Mouse (Mus musculus): ENCODE results near the gene 4933406M09Rik. TPM values are rescaled to one million over a fixed set of nuclear protein-coding genes. Genes with fewer than 3 reads are reported as not detected.

Gene 4933406M09Rik
- polyA plus RNA-seq, 1 experiment from 2014 or later, result not detected

GRCm38 (mm10) chr1:134344005-134344950, 41.5 kb upstream of the 4933406M09Rik start:
- H3K27ac ChIP-seq (ENCODE audit: low read depth, low read length), result no peak overlapping the region
- peak; percentile 94 for ATAC-seq (ENCODE audit: insufficient read depth, low FRiP score, low TSS enrichment)
- peak overlapping the region; percentile 39 for H3K4me3 ChIP-seq (ENCODE audit: low read depth, low read length)
- peak; percentile 95 for DNase-seq (ENCODE audit: low spot score)
- H3K9me3 ChIP-seq (ENCODE audit: control insufficient read depth, low read length), result no peaks in the 10 kb centered on the region
- peaks cover 5% of the 10 kb centered on the region; the same call in 1 of the 2 replicates for H3K36me3 ChIP-seq (ENCODE audit: control insufficient read depth, insufficient read depth, low read length)
- peaks cover 3% of the 10 kb centered on the region; the same call in 1 of the 2 replicates for H3K4me1 ChIP-seq (ENCODE audit: control insufficient read depth, insufficient read depth, low read length)
- H3K27me3 ChIP-seq (ENCODE audit: control insufficient read depth, insufficient read depth, low read length), result no peaks in the 10 kb centered on the region
- under 1% methylated on average over 51 of the region's 54 CpGs for WGBS
- H3K9ac ChIP-seq (ENCODE audit: low read length), result peak overlapping the region; percentile 50
- H3K4me2 ChIP-seq (ENCODE audit: low read depth), result peak overlapping the region; percentile 81

GRCm38 (mm10) chr1:134345075-134345474, 40.7 kb upstream of the 4933406M09Rik start:
- Histone ChIP-seq H3K4me1 (ENCODE audit: control insufficient read depth, insufficient read depth, low read length) (peaks cover 3% of the 10 kb centered on the region; the same call in 1 of the 2 replicates), H3K9me3 (ENCODE audit: control insufficient read depth, low read length) (no peaks in the 10 kb centered on the region), H3K9ac (ENCODE audit: low read length) (no peak overlapping the region), H3K36me3 (ENCODE audit: control insufficient read depth, insufficient read depth, low read length) (peaks cover 5% of the 10 kb centered on the region; the same call in 1 of the 2 replicates), H3K27ac (ENCODE audit: low read depth, low read length) (no peak overlapping the region), H3K4me2 (ENCODE audit: low read depth) (peak overlapping the region; percentile 81), H3K27me3 (ENCODE audit: control insufficient read depth, insufficient read depth, low read length) (no peaks in the 10 kb centered on the region), H3K4me3 (ENCODE audit: low read depth, low read length) (no peak overlapping the region)
- ATAC-seq (ENCODE audit: insufficient read depth, low FRiP score, low TSS enrichment) (no peak; the same call in 1 of the 2 replicates), DNase-seq (ENCODE audit: low spot score) (no peak)
- WGBS, result 72% methylated on average over 4 of the region's 4 CpGs

GRCm38 (mm10) chr1:134347791-134348190, 37.9 kb upstream of the 4933406M09Rik start:
- 88% methylated on average over 9 of the region's 9 CpGs for WGBS
- no peak overlapping the region for H3K4me2 ChIP-seq (ENCODE audit: low read depth)
- H3K27ac ChIP-seq (ENCODE audit: low read depth, low read length), result no peak overlapping the region
- peaks cover 3% of the 10 kb centered on the region; the same call in 1 of the 2 replicates for H3K4me1 ChIP-seq (ENCODE audit: control insufficient read depth, insufficient read depth, low read length)
- no peaks in the 10 kb centered on the region for H3K9me3 ChIP-seq (ENCODE audit: control insufficient read depth, low read length)
- DNase-seq (ENCODE audit: low spot score), result no peak
- no peak overlapping the region for H3K9ac ChIP-seq (ENCODE audit: low read length)
- ATAC-seq (ENCODE audit: insufficient read depth, low FRiP score, low TSS enrichment), result no peak
- H3K27me3 ChIP-seq (ENCODE audit: control insufficient read depth, insufficient read depth, low read length), result no peaks in the 10 kb centered on the region
- H3K4me3 ChIP-seq (ENCODE audit: low read depth, low read length), result no peak overlapping the region
- peaks cover 13% of the 10 kb centered on the region for H3K36me3 ChIP-seq (ENCODE audit: control insufficient read depth, insufficient read depth, low read length)

DNA sequence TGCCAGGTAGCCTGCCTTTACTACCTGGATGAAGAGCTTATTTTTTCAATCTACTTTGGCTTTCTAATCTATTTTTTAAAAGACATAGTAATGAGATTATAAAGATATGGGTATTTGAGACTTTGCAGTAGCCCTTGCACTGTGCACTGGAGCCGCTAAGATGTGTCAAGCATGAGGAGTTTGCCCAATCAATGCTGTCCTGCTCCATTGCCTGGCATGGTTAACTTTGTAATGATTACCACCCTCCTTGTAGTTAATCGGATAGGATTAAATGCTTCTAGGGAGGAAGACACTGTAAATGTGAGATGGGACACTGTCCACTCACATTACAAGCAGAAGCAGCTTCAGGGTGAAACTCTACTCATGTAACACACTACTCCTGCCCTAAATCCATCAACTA, 32.4 kb upstream of the 4933406M09Rik start:
- no peaks in the 10 kb centered on the region for H3K27me3 ChIP-seq (ENCODE audit: control insufficient read depth, insufficient read depth, low read length)
- no peaks in the 10 kb centered on the region for H3K4me1 ChIP-seq (ENCODE audit: control insufficient read depth, insufficient read depth, low read length)
- no peak overlapping the region for H3K27ac ChIP-seq (ENCODE audit: low read depth, low read length)
- DNase-seq (ENCODE audit: low spot score), result no peak
- H3K4me2 ChIP-seq (ENCODE audit: low read depth), result no peak overlapping the region
- WGBS, result 95% methylated on average over 2 of the region's 2 CpGs
- H3K4me3 ChIP-seq (ENCODE audit: low read depth, low read length), result no peak overlapping the region
- no peak overlapping the region for H3K9ac ChIP-seq (ENCODE audit: low read length)
- ATAC-seq (ENCODE audit: insufficient read depth, low FRiP score, low TSS enrichment), result no peak
- H3K9me3 ChIP-seq (ENCODE audit: control insufficient read depth, low read length), result no peaks in the 10 kb centered on the region
- H3K36me3 ChIP-seq (ENCODE audit: control insufficient read depth, insufficient read depth, low read length), result peaks cover 16% of the 10 kb centered on the region

DNA sequence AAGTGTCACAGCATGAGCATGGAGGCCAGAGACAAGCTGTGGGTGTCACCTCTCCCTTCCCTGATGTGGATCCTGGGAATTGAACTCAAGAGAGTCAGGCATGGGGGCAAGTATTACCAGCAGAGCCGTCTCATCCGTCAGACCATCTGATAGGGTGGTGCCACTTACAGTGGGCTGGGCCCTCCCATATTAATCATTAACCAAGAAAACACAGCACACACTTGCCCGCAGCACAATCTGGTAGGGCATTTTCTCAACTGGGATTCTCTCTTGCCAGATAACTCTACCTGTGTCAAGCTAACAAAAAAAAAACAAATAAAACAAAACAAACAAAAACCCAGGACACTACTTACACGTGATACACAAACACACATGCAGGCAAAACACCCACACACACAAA, 28.3 kb upstream of the 4933406M09Rik start:
- 72% methylated on average over 4 of the region's 4 CpGs for WGBS

GRCm38 (mm10) chr1:134360656-134361055, 25.1 kb upstream of the 4933406M09Rik start:
- H3K36me3 ChIP-seq (ENCODE audit: control insufficient read depth, insufficient read depth, low read length), result peaks cover 7% of the 10 kb centered on the region
- peak overlapping the region; percentile 80 for H3K4me2 ChIP-seq (ENCODE audit: low read depth)
- peaks cover 4% of the 10 kb centered on the region for H3K4me1 ChIP-seq (ENCODE audit: control insufficient read depth, insufficient read depth, low read length)
- H3K9ac ChIP-seq (ENCODE audit: low read length), result peak overlapping the region; percentile 95
- H3K27ac ChIP-seq (ENCODE audit: low read depth, low read length), result no peak overlapping the region
- ATAC-seq (ENCODE audit: insufficient read depth, low FRiP score, low TSS enrichment) (no peak), DNase-seq (ENCODE audit: low spot score) (no peak)
- no peaks in the 10 kb centered on the region for H3K27me3 ChIP-seq (ENCODE audit: control insufficient read depth, insufficient read depth, low read length)
- no peaks in the 10 kb centered on the region for H3K9me3 ChIP-seq (ENCODE audit: control insufficient read depth, low read length)
- 86% methylated on average over 7 of the region's 7 CpGs for WGBS
- peak overlapping the region; percentile 84 for H3K4me3 ChIP-seq (ENCODE audit: low read depth, low read length)

More for the DNA sequence above, 28.3 kb upstream of the 4933406M09Rik start:
- Histone ChIP-seq H3K27me3 (ENCODE audit: control insufficient read depth, insufficient read depth, low read length) (no peaks in the 10 kb centered on the region), H3K4me1 (ENCODE audit: control insufficient read depth, insufficient read depth, low read length) (peaks cover 4% of the 10 kb centered on the region), H3K9me3 (ENCODE audit: control insufficient read depth, low read length) (no peaks in the 10 kb centered on the region), H3K36me3 (ENCODE audit: control insufficient read depth, insufficient read depth, low read length) (peaks cover 13% of the 10 kb centered on the region), H3K27ac (ENCODE audit: low read depth, low read length) (no peak overlapping the region), H3K4me3 (ENCODE audit: low read depth, low read length) (no peak overlapping the region), H3K4me2 (ENCODE audit: low read depth) (no peak overlapping the region), H3K9ac (ENCODE audit: low read length) (no peak overlapping the region)
- DNase-seq (ENCODE audit: low spot score), result no peak
- no peak for ATAC-seq (ENCODE audit: insufficient read depth, low FRiP score, low TSS enrichment)

DNA sequence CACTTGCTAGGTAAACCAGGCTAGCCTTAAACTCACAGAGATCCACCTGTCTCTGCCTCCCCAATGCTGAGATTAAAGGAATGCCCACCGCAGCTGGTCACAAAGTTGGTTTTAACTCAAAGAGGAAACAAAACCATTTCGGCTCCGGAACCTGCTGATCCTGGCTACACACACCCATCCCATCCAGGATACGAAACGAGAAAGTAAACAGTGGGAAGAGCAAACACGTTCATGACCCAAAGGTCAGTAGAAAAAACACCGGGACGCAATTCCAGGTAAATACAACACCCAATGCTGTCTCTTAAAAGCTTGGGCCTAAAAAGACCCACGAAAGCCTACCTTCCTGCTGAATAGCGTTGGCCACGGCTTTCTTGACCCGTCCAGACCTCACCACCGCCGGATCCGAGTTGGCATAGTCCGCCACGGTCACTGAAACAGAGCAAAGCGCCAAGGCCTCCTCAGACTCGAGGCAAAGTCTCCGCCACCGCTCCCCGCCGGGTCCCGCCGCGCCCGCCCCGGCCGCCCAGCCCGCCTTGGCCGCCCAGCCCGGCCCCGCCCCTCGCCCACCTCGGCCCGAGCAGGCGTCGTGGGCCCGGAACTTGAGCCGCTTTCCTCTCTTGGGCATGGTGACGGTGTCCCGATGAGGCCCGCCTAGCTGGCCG, 24.4 kb upstream of the 4933406M09Rik start:
- Histone ChIP-seq H3K36me3 (ENCODE audit: control insufficient read depth, insufficient read depth, low read length) (peaks cover 7% of the 10 kb centered on the region), H3K4me3 (ENCODE audit: low read depth, low read length) (peak overlapping the region; percentile 84), H3K9ac (ENCODE audit: low read length) (peak overlapping the region; percentile 95), H3K27me3 (ENCODE audit: control insufficient read depth, insufficient read depth, low read length) (no peaks in the 10 kb centered on the region), H3K27ac (ENCODE audit: low read depth, low read length) (peak overlapping the region; percentile 67; the same call in 1 of the 2 replicates), H3K4me1 (ENCODE audit: control insufficient read depth, insufficient read depth, low read length) (peaks cover 4% of the 10 kb centered on the region), H3K9me3 (ENCODE audit: control insufficient read depth, low read length) (no peaks in the 10 kb centered on the region), H3K4me2 (ENCODE audit: low read depth) (peak overlapping the region; percentile 80)
- ATAC-seq (ENCODE audit: insufficient read depth, low FRiP score, low TSS enrichment) (no peak; the same call in 1 of the 2 replicates), DNase-seq (ENCODE audit: low spot score) (no peak)
- WGBS, result 2% methylated on average over 40 of the region's 44 CpGs

GRCm38 (mm10) chr1:134361857-134362212, 23.9 kb upstream of the 4933406M09Rik start, which contains the start of gene Tmem183a:
Gene Tmem183a, minus strand, starts transcription at chr1:134361979.
- WGBS, result 0% methylated on average over 38 of the region's 38 CpGs
- Histone ChIP-seq H3K36me3 (ENCODE audit: control insufficient read depth, insufficient read depth, low read length) (peaks cover 7% of the 10 kb centered on the region), H3K4me3 (ENCODE audit: low read depth, low read length) (peak within 1 kb of the TSS; percentile 84), H3K9me3 (ENCODE audit: control insufficient read depth, low read length) (no peaks in the 10 kb centered on the region), H3K27ac (ENCODE audit: low read depth, low read length) (peak within 1 kb of the TSS; percentile 67; the same call in 1 of the 2 replicates), H3K27me3 (ENCODE audit: control insufficient read depth, insufficient read depth, low read length) (no peaks in the 10 kb centered on the region), H3K4me2 (ENCODE audit: low read depth) (peak within 1 kb of the TSS; percentile 80), H3K4me1 (ENCODE audit: control insufficient read depth, insufficient read depth, low read length) (peaks cover 4% of the 10 kb centered on the region), H3K9ac (ENCODE audit: low read length) (peak within 1 kb of the TSS; percentile 95)
- ATAC-seq (ENCODE audit: insufficient read depth, low FRiP score, low TSS enrichment) (peak; percentile 99), DNase-seq (ENCODE audit: low spot score) (peak; percentile 99)
